Mouse (Mus musculus): Measurements from ENCODE around the gene Ctxn2. TPM values are rescaled to one million over a fixed set of nuclear protein-coding genes. Genes with fewer than 3 reads are reported as not detected.

The Ctxn2 gene
- total and polyA plus RNA-seq, 3 experiments: not detected

Other genes with a start within 250 kb of the Ctxn2 start
- gene Slc24a5, start 68.6 kb upstream of the Ctxn2 start, total RNA-seq (2012; rRNA removed): not detected in 2 replicates
- not detected in 2 replicates for gene Slc24a5, start 68.6 kb upstream of the Ctxn2 start, total RNA-seq (2014; rRNA removed)
- not detected in 2 replicates for gene Slc24a5, start 68.6 kb upstream of the Ctxn2 start, polyA plus RNA-seq (2012; ENCODE audit: insufficient read length, low read depth)
- gene Myef2, start 13.0 kb upstream of the Ctxn2 start, total RNA-seq (2012; rRNA removed): not detected in 2 replicates
- gene Myef2, start 13.0 kb upstream of the Ctxn2 start, total RNA-seq (2014; rRNA removed): not detected in 2 replicates
- not detected in 2 replicates for gene Myef2, start 13.0 kb upstream of the Ctxn2 start, polyA plus RNA-seq (2012; ENCODE audit: insufficient read length, low read depth)
- gene Slc12a1, start 15.8 kb downstream of the Ctxn2 start, total RNA-seq (2012; rRNA removed): 0.04 and 0.08 TPM in 2 replicates
- 0.05 TPM in 1 of 2 replicates, not detected in the other for gene Slc12a1, start 15.8 kb downstream of the Ctxn2 start, total RNA-seq (2014; rRNA removed)
- 0.07 TPM in 1 of 2 replicates, not detected in the other for gene Slc12a1, start 15.8 kb downstream of the Ctxn2 start, polyA plus RNA-seq (2012; ENCODE audit: insufficient read length, low read depth)
- 197 and 272 TPM in 2 replicates for gene Dut, start 110.5 kb downstream of the Ctxn2 start, total RNA-seq (2012; rRNA removed)
- 348 and 351 TPM in 2 replicates for gene Dut, start 110.5 kb downstream of the Ctxn2 start, total RNA-seq (2014; rRNA removed)
- 228 and 232 TPM in 2 replicates for gene Dut, start 110.5 kb downstream of the Ctxn2 start, polyA plus RNA-seq (2012; ENCODE audit: insufficient read length, low read depth)